Mouse (Mus musculus) left cerebral cortex, postnatal 4 days (tissue): ENCODE measurements at regions not wholly inside any gene's neighbourhood (a gene's known extent, or its start where the extent isn't known, plus 50 kb on each side); places are given as distances from the start of the nearest gene placed in this dataset.

Experiments
- DNase-seq: peaks from one replicate; pipeline ENCODE4 v3.0.0-alpha.2; 2022
- intact Hi-C: fragments of 180-260 bp; cut with DNase I; formaldehyde crosslinking; loops from one replicate; pipeline ENCODE4 v1.15.1; 2025

- DNase-seq, result no peak
- intact Hi-C loops, result no loop called here
Observed at GRCm38 (mm10) chr8:126728135-126728534, 134.3 kb upstream of the Irf2bp2 start.

GRCm38 (mm10) chr8:126727068-126727467 lies 133.3 kb upstream of the Irf2bp2 start:
- intact Hi-C loops, result no loop called here
- DNase-seq, result no peak

GRCm38 (mm10) chr8:126723259-126724122 lies 129.7 kb upstream of the Irf2bp2 start:
- DNase-seq, result no peak
- intact Hi-C loops, result no loop called here

DNA sequence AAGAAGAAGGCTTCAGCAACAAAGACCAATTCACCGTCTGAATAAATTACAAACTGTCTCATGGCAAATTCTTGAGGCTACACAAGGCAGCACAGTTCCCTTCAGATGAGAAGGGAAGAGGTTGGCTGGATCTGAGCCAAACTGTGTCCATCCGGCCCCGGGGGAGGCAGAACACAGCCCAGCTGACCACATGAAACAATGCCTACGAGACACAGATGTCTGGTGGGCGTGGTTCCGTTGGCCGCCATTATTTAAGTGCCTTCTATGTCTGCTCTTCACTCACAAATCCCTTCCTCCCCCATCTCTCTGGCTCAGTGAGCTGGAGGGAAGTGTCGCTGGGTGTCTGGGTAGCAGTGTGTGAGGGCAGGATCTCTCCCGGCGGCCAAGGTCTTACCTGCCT lies 127.8 kb upstream of the Irf2bp2 start:
- intact Hi-C loops, result no loop called here

DNA sequence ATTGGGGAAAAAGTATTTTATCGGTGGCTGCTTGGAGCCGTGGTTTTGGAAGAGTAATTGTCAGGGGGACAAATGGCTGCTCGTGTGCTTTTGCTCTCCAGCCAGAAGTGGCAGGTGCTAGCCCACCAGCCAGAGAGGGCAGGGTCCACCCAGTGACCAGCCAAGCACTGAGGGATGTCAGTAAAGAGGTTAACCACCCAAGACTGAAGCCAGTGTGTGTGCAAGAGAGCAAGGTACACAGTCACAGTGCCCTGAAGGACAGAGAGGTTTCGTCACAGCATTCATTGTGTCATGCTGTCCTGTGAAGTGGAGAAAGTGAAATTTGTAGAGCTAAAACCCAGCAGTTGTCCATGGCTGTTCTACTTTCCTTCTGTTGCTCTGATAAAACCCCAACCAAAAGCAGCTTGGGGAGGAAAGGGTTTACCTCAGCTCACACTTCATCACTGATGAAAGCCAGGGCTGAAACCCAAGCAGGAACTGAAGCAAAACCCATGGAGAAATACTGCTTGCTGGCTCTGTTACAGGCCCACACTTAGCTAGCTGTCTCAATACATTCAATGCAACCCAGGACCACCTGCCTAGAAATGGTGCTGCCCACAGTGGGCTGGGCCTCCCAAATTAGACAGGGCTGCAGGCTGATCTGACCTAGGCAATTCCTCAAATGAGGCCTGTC lies 126.8 kb upstream of the Irf2bp2 start:
- DNase-seq, result no peak
- intact Hi-C loops, result no loop called here

More for the DNA sequence above, 127.8 kb upstream of the Irf2bp2 start:
- DNase-seq, result peak; percentile 47

- intact Hi-C loops, result no loop called here
- DNase-seq, result no peak
Observed at GRCm38 (mm10) chr8:126719748-126720147, 126.0 kb upstream of the Irf2bp2 start.

DNA sequence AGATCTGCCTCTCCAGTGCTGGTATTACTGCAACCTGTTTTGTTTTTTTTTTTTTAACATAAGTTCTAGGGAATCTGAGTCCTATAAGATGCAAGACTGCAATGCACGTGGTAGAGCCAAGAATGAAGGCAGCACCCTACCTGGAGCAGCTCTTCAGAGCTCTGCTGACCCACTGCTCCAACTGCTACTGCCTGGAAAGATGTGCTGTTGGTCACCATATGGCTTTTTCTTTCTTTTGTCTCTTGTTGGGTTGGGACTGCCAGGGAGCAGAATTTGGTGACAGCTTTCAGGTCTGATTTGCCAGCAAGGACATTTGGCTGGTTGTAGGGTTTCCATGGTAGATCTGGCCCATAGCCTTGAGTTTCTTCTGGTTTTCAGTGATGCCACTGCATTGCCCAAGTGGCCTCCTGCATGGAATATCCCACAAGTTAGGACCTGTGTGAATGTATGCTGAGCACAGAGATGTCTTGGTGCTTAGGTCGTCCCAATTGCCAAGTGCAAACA lies 123.9 kb upstream of the Irf2bp2 start:
- intact Hi-C loops, result no loop called here
- peak; percentile 51 for DNase-seq

GRCm38 (mm10) chr8:126715666-126716065 lies 121.9 kb upstream of the Irf2bp2 start:
- no peak for DNase-seq
- intact Hi-C loops, result no loop called here

- DNase-seq, result no peak
- intact Hi-C loops, result no loop called here
Observed at GRCm38 (mm10) chr8:126713602-126714145, 119.9 kb upstream of the Irf2bp2 start.

DNA sequence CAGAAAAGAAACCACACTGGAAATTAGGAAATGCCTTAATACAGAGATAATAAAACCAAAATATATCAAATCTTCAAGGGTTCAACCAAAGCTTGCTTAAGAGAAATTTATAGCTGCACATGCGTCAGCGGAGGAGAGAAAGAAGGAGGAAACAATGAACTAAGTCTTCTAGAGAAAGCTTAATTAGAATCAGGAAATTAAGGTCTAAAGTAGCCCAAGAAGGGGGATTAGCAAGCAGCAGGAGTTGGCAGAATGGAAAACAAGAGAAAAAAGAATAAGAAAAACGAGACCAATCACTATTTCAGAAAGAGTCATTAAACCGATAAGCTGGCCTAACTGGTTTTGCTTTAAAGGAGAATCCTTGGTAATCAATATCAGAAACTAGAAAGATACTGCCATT lies 119.4 kb upstream of the Irf2bp2 start:
- DNase-seq, result no peak
- intact Hi-C loops, result no loop called here

DNA sequence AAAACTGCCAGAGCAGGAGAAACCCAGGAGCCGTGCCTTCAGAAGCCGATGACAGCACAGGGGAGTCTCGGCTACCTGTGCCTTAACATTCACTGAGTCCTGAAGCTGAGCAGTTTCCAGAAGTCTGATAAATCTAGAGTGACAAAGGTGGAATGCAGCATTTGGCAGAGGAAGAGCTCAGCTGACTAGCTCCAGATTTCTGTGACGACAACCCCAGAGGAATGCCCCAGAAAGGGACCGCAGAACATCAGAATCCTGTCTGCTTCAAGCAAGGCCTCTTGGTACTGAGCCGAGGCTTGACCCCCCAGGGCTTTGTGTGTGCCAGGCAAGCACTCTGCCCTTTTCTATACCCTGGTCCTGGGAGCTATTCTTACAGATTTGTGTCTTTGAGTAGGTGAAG lies 119.0 kb upstream of the Irf2bp2 start:
- intact Hi-C loops, result no loop called here
- peak; percentile 63 for DNase-seq

- DNase-seq, result no peak
Observed at GRCm38 (mm10) chr8:126708956-126709355, 115.2 kb upstream of the Irf2bp2 start.

DNA sequence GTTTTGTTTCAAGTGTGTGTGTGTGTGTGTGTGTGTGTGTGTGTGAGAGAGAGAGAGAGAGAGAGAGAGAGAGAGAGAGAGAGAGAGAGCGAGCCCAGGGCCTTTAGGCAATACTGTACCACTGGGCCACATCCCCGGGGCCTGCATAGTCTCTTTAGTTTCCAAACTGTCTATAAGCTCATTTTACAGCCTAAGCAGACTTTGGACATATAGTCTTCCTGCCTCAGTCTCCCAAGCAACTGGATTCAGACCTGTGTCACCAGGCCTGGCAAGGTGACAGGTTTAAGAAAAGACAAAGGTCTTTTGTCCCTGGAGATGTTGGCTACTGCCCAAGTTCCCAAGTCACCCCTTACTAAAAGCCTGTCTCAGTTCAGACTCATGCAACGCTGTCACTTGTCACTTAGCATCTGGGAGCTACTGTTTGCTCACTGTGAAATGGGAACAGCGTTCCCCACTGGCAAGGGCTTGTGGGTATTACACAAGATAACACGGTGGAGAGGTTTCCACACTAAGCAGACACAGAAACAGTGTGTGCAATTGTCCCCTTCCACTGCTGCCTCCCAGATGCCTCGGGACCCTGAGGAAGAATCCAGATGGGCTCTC lies 113.6 kb upstream of the Irf2bp2 start:
- no peak for DNase-seq

More at GRCm38 (mm10) chr8:126708956-126709355, 115.2 kb upstream of the Irf2bp2 start:
- intact Hi-C loops, result no loop called here

DNA sequence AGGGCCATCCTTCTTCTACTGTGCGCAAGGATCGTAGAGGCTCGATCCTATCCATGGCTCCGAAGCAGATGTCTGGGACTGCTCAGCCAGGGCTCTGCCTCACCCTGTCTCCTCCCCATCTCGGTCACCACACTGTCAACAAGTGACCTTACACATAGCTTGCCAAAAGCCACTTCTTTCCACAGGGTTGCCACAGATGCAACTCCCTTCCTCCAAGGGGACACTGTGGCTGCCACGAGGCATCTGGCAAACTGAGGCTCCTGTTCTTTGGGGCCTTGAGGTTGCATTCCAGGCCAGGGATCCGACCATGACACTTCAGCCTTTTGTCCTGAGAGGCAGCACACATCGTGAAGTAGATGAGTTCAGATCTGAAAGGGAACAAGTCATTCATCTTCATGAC lies 112.5 kb upstream of the Irf2bp2 start:
- DNase-seq, result no peak
- intact Hi-C loops, result no loop called here

More for the DNA sequence above, 113.6 kb upstream of the Irf2bp2 start:
- intact Hi-C loops, result no loop called here

GRCm38 (mm10) chr8:126705391-126705790 lies 111.6 kb upstream of the Irf2bp2 start:
- DNase-seq, result no peak
- intact Hi-C loops, result no loop called here

DNA sequence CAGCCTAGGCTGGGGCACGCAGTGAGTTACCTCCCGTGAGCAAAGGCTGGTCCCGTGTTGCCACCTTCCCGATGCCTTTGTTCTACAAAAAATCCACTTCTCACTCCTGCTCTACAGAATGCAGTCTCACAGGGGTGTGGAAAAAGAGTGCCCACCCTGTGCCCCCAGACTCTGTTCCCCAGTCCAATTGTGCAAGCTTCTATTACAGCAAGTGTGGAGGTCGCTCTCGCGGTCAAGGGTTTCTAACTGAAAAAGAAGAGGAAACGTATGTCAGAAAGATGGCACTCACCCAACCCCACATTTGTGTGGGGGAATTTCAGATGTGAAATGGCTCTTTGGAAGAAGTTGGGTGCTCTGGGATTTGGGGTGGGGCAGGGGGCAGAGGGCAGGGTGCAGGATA lies 110.9 kb upstream of the Irf2bp2 start:
- intact Hi-C loops, result no loop called here

GRCm38 (mm10) chr8:126703546-126703945 lies 109.8 kb upstream of the Irf2bp2 start:
- no peak for DNase-seq
- intact Hi-C loops, result no loop called here

More for the DNA sequence above, 110.9 kb upstream of the Irf2bp2 start:
- DNase-seq, result no peak

DNA sequence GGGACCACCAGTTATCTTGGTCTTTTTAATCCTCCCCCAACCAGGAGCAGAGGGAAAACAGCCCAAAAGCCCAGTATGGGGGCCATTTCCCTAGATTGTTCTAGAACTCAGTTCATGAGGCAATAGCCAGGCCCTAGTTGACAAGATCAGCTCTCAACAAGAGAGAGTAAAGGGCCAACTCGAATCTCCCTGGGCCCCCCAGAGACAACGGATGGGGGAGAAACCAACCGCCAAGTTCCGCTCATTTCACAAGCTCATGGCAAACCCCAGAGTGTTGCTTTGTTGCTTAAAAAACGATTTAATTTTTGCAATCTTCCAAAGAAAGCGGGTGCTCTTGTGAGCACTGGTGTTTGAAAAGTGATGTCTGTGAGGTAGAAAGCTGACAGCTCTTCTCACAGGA lies 108.5 kb upstream of the Irf2bp2 start:
- DNase-seq, result no peak
- intact Hi-C loops, result no loop called here

- intact Hi-C loops, result no loop called here
- no peak for DNase-seq
Observed at GRCm38 (mm10) chr8:126699389-126699775, 105.6 kb upstream of the Irf2bp2 start.

GRCm38 (mm10) chr8:126698601-126699388 lies 105.0 kb upstream of the Irf2bp2 start:
- intact Hi-C loops, result no loop called here
- peak; percentile 49 for DNase-seq
